Mouse (Mus musculus) kidney, embryonic 14.5 days (tissue): ENCODE data around the gene Kpna3. TPM values are rescaled to one million over a fixed set of nuclear protein-coding genes. Genes with fewer than 3 reads are reported as not detected.
"Not testable (repeated sequence)": the region's sequence is repeated elsewhere in the genome, so short reads cannot be mapped to it uniquely, and the experiment has no call there.

Experiments
- ATAC-seq: fragments of 200-750 bp; cut with Nextera tagmentation; 2 replicates; pipeline ENCODE4 v1.8.0; 2017; ENCODE audit warnings: moderate number of reproducible peaks, mild to moderate bottlenecking, moderate TSS enrichment, moderate library complexity; ENCODE audit not compliant: low FRiP score, low TSS enrichment
- H3K27ac ChIP-seq: fragments of 300-500 bp; sonication (generic); 2 replicates; pipeline ENCODE4 v1.5.1; 2014; ENCODE audit warnings: low read depth, mild to moderate bottlenecking, low read length, moderate library complexity, mixed read lengths
- H3K27me3 ChIP-seq: fragments of 300-500 bp; sonication (generic); 2 replicates; pipeline ENCODE4 v1.6.1; 2014; ENCODE audit warnings: mild to moderate bottlenecking, low read length; ENCODE audit not compliant: control insufficient read depth, insufficient read depth
- H3K36me3 ChIP-seq: fragments of 300-500 bp; sonication (generic); 2 replicates; pipeline ENCODE4 v1.6.1; 2014; ENCODE audit warnings: low read length, mixed read lengths; ENCODE audit not compliant: control insufficient read depth, insufficient read depth
- H3K4me1 ChIP-seq: fragments of 300-500 bp; sonication (generic); 2 replicates; pipeline ENCODE4 v1.6.1; 2014; ENCODE audit warnings: low read length, mixed read lengths; ENCODE audit not compliant: control insufficient read depth, insufficient read depth
- H3K4me2 ChIP-seq: fragments of 300-500 bp; sonication (generic); replicated peaks from 2 replicates; pipeline ENCODE4 v1.6.1; 2014; ENCODE audit warnings: low read depth, mild to moderate bottlenecking, low read length
- H3K4me3 ChIP-seq: fragments of 300-500 bp; sonication (generic); 2 replicates; pipeline ENCODE4 v1.5.1; 2014; ENCODE audit warnings: mild to moderate bottlenecking, low read length
- H3K9ac ChIP-seq: fragments of 300-500 bp; sonication (generic); 2 replicates; pipeline ENCODE4 v1.6.1; 2014; ENCODE audit warnings: low read depth, mild to moderate bottlenecking, low read length, moderate library complexity
- H3K9me3 ChIP-seq: fragments of 300-500 bp; sonication (generic); 2 replicates; pipeline ENCODE4 v1.6.1; 2016; ENCODE audit warnings: low read length; ENCODE audit not compliant: control insufficient read depth
- WGBS: fragments of 180-500 bp; shearing (Covaris S2); extraction: QIAGEN DNeasy Blood & Tissue Kit; methylation state at CpG from one replicate; pipeline ENCODE4 v1.1.7; 2014; 5-methylcytosine and 5-hydroxymethylcytosine counted together
- polyA plus RNA-seq: library from polyadenylated mRNA; unstranded; fragments of >200 nt; fragmentation: Nextera tagmentation; extraction: Ambion mirVana; gene quantifications from 2 replicates; pipeline ENCODE4 v1.2.1, GENCODE M21; 2014

Gene Kpna3
- polyA plus RNA-seq, 1 experiment from 2014 or later, result 64.9 TPM

- Histone ChIP-seq H3K36me3 (no peaks in the 10 kb centered on the region), H3K27ac (no peak overlapping the region), H3K4me2 (no peak overlapping the region), H3K9me3 (no peaks in the 10 kb centered on the region), H3K9ac (no peak overlapping the region), H3K4me1 (no peaks in the 10 kb centered on the region), H3K4me3 (no peak overlapping the region), H3K27me3 (no peaks in the 10 kb centered on the region)
- ATAC-seq, result no peak
- WGBS, result 74% methylated on average over 5 of the region's 5 CpGs
These were observed 95.1 kb downstream of the Kpna3 start for GRCm38 (mm10) chr14:61344590-61344989.

- WGBS, result 77% methylated on average over 4 of the region's 4 CpGs
- Histone ChIP-seq H3K4me3 (no peak overlapping the region), H3K9me3 (no peaks in the 10 kb centered on the region), H3K27me3 (no peaks in the 10 kb centered on the region), H3K4me2 (no peak overlapping the region), H3K36me3 (no peaks in the 10 kb centered on the region), H3K27ac (no peak overlapping the region), H3K4me1 (no peaks in the 10 kb centered on the region), H3K9ac (no peak overlapping the region)
- no peak for ATAC-seq
These were observed 100.3 kb downstream of the Kpna3 start for GRCm38 (mm10) chr14:61339381-61339780.

- H3K36me3 ChIP-seq, result no peaks in the 10 kb centered on the region
- no peaks in the 10 kb centered on the region for H3K4me1 ChIP-seq
- H3K9ac ChIP-seq, result no peak overlapping the region
- whole genome bisulfite sequencing, result 19% methylated on average over 13 of the region's 13 CpGs
- H3K4me3 ChIP-seq, result no peak overlapping the region
- H3K27ac ChIP-seq, result no peak overlapping the region
- H3K4me2 ChIP-seq, result no peak overlapping the region; the same call in 1 of the 2 replicates
- no peaks in the 10 kb centered on the region for H3K9me3 ChIP-seq
- no peaks in the 10 kb centered on the region for H3K27me3 ChIP-seq
- ATAC-seq, result peak; percentile 79
These were observed 108.6 kb downstream of the Kpna3 start for GRCm38 (mm10) chr14:61330996-61331561.

- no peak overlapping the region for H3K9ac ChIP-seq
- no peak for ATAC-seq
- WGBS, result 88% methylated on average over 11 of the region's 11 CpGs
- H3K9me3 ChIP-seq, result no peaks in the 10 kb centered on the region
- no peak overlapping the region for H3K27ac ChIP-seq
- H3K4me3 ChIP-seq, result no peak overlapping the region
- H3K4me1 ChIP-seq, result no peaks in the 10 kb centered on the region
- H3K4me2 ChIP-seq, result no peak overlapping the region
- H3K36me3 ChIP-seq, result no peaks in the 10 kb centered on the region
- H3K27me3 ChIP-seq, result no peaks in the 10 kb centered on the region
These were observed 109.1 kb downstream of the Kpna3 start for GRCm38 (mm10) chr14:61330591-61330990.

GRCm38 (mm10) chr14:61327618-61328450 is 111.8 kb downstream of the Kpna3 start:
- H3K4me1 ChIP-seq, result no peaks in the 10 kb centered on the region
- 19% methylated on average over 19 of the region's 19 CpGs for WGBS
- peak overlapping the region; percentile 36 for H3K4me2 ChIP-seq
- ATAC-seq, result peak; percentile 71; the same call in 1 of the 2 replicates
- 0 out of 2 replicates have a peak, but pooled peaks cover 4% of the 10 kb centered on the region for H3K9me3 ChIP-seq
- H3K36me3 ChIP-seq, result no peaks in the 10 kb centered on the region
- no peak overlapping the region; the same call in 1 of the 2 replicates for H3K9ac ChIP-seq
- no peaks in the 10 kb centered on the region for H3K27me3 ChIP-seq
- H3K27ac ChIP-seq, result no peak overlapping the region
- peak overlapping the region; percentile 18; the same call in 1 of the 2 replicates for H3K4me3 ChIP-seq

- not testable (repeated sequence) for H3K4me2 ChIP-seq, ATAC-seq, H3K27ac ChIP-seq, H3K4me3 ChIP-seq, H3K9me3 ChIP-seq, H3K36me3 ChIP-seq, H3K9ac ChIP-seq, H3K27me3 ChIP-seq, H3K4me1 ChIP-seq
- WGBS, result 30% methylated on average over 6 of the region's 6 CpGs
These were observed 112.7 kb downstream of the Kpna3 start for GRCm38 (mm10) chr14:61327007-61327406.

GRCm38 (mm10) chr14:61322740-61323139 is 116.9 kb downstream of the Kpna3 start:
- 86% methylated on average over 1 of the region's 1 CpGs for WGBS
- Histone ChIP-seq H3K9ac (no peak overlapping the region), H3K4me1 (no peaks in the 10 kb centered on the region), H3K4me2 (no peak overlapping the region), H3K27me3 (no peaks in the 10 kb centered on the region), H3K4me3 (no peak overlapping the region), H3K27ac (no peak overlapping the region), H3K36me3 (no peaks in the 10 kb centered on the region), H3K9me3 (0 out of 2 replicates have a peak, but pooled peaks cover 4% of the 10 kb centered on the region)
- no peak for ATAC-seq

- Histone ChIP-seq H3K9me3 (0 out of 2 replicates have a peak, but pooled peaks cover 4% of the 10 kb centered on the region), H3K9ac (no peak overlapping the region), H3K4me2 (no peak overlapping the region), H3K4me1 (no peaks in the 10 kb centered on the region), H3K27ac (no peak overlapping the region), H3K4me3 (no peak overlapping the region), H3K27me3 (no peaks in the 10 kb centered on the region), H3K36me3 (no peaks in the 10 kb centered on the region)
- no peak for ATAC-seq
- 81% methylated on average over 4 of the region's 4 CpGs for WGBS
These were observed 118.5 kb downstream of the Kpna3 start for GRCm38 (mm10) chr14:61321200-61321599.

- H3K9ac ChIP-seq, result no peak overlapping the region
- no peaks in the 10 kb centered on the region for H3K27me3 ChIP-seq
- H3K36me3 ChIP-seq, result no peaks in the 10 kb centered on the region
- no peak for ATAC-seq
- 0 out of 2 replicates have a peak, but pooled peaks cover 4% of the 10 kb centered on the region for H3K9me3 ChIP-seq
- 86% methylated on average over 1 of the region's 1 CpGs for WGBS
- no peak overlapping the region for H3K27ac ChIP-seq
- no peak overlapping the region for H3K4me3 ChIP-seq
- H3K4me1 ChIP-seq, result no peaks in the 10 kb centered on the region
- H3K4me2 ChIP-seq, result no peak overlapping the region
These were observed 118.9 kb downstream of the Kpna3 start for GRCm38 (mm10) chr14:61320765-61321164.
